Mouse (Mus musculus): ENCODE data around the gene Dnph1. TPM values are rescaled to one million over a fixed set of nuclear protein-coding genes. Genes with fewer than 3 reads are reported as not detected.
"Not testable (repeated sequence)": the region's sequence is repeated elsewhere in the genome, so short reads cannot be mapped to it uniquely, and the experiment has no call there.

The Dnph1 gene
- polyA plus RNA-seq, 1 experiment from 2014 or later: 70.1 TPM

DNA sequence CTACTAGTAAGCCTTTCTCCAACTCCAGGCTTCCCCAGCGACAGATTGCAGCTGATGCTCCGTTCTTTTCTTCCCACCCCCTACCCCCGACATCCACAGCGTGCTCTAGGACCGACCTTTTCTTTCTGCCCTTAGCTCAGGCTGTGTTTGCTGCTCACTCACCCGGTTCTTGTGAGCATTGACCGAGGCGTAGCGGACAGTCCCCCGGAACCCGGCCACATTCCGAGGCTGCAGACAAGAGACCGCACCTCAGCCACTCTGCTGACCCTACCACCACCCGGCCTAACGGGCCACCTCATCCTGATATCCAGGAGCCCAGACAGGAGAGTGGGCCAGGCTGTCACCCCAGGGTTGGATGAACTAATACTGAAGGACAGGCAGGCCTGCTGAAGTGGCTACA lies 19.2 kb upstream of the Dnph1 start:
- peaks cover 61% of the 10 kb centered on the region for H3K27me3 ChIP-seq (ENCODE audit: low read depth, poor library complexity, severe bottlenecking)
- no peaks in the 10 kb centered on the region for H3K9me3 ChIP-seq (replicated peaks)
- WGBS: 88% methylated on average over 15 of the region's 15 CpGs
- no peak overlapping the region for H3K4me3 ChIP-seq
- H3K27ac ChIP-seq: no peak overlapping the region
- no peaks in the 10 kb centered on the region for H3K36me3 ChIP-seq
- H3K4me1 ChIP-seq: no peaks in the 10 kb centered on the region
- DNase-seq (ENCODE audit: low spot score): no peak

DNA sequence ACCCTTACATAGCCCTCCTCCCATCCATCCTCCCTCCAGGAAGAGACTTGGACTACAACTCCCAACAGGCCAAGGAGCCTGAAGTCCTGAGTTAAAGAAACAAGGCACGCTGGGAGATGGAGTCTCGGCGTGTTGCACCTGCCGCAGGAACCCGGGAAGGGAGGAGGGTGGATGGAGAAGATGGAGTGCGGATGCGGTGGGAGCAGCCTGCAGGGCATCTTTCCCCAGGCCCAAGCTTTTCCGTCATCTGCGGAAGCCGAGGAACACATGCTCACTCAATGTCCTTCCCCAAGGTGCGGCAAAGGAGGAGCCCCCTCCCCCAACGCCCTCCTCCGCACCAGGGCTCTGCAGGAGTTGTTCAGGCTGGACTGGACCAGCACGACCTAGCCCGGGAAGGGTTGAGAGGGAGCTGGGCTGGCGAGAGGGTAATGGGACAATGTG lies 12.9 kb upstream of the Dnph1 start:
- no peak overlapping the region for H3K27ac ChIP-seq

DNA sequence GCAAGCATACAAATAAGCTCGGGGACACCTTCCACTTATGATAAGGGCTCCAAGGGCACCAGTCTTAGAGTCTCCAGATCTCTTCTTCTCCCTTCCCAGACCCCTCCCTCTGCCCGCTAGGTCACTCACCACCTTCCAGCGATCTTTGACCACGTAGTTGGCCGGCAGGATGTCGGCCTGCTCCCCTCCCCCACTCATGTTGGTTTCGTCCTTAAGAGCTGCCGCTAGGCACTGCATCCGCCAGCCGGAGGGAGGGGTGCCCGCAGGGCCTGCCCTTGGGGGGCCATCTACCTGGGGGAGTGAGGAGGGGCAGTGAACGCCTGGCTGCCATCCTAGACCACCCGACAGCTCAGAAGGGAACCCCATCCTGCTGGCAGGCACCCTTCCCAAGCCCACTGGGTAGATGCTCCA lies 12.5 kb upstream of the Dnph1 start:
- 5% methylated on average over 13 of the region's 13 CpGs for WGBS
- Histone ChIP-seq H3K9me3 (replicated peaks) (no peaks in the 10 kb centered on the region), H3K27me3 (ENCODE audit: low read depth, poor library complexity, severe bottlenecking) (peaks cover 95% of the 10 kb centered on the region), H3K4me1 (peaks cover 24% of the 10 kb centered on the region), H3K4me3 (peak overlapping the region; percentile 46), H3K36me3 (no peaks in the 10 kb centered on the region), H3K27ac (no peak overlapping the region)
- no peak for DNase-seq (ENCODE audit: low spot score)

More for the DNA sequence above, 12.9 kb upstream of the Dnph1 start:
- H3K9me3 ChIP-seq (replicated peaks): no peaks in the 10 kb centered on the region
- H3K27me3 ChIP-seq (ENCODE audit: low read depth, poor library complexity, severe bottlenecking): peaks cover 95% of the 10 kb centered on the region
- 2% methylated on average over 16 of the region's 16 CpGs for WGBS
- H3K4me3 ChIP-seq: peak overlapping the region; percentile 46
- H3K36me3 ChIP-seq: no peaks in the 10 kb centered on the region
- DNase-seq (ENCODE audit: low spot score): peak; percentile 43
- peaks cover 24% of the 10 kb centered on the region for H3K4me1 ChIP-seq

DNA sequence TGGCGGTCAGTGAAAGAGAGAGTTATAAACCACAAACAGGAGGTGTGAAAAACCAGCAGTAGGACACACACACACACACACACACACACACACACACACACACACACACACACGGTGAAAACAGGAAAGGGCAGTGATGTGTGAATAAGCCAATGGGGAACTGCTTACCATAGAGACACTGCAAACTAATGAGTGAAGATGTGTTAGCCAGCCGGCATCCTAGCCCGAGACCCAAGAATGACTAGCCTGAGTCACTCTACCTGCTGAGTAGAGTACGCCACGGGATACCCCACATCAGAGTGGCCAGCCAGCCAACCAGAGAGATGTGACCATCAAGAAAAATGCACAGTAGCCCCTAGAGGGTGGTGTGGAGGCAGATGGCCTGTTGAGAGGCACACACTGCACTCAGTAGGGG lies 12.0 kb upstream of the Dnph1 start:
- DNase-seq (ENCODE audit: low spot score): no peak
- H3K4me3 ChIP-seq: peak overlapping the region; percentile 46
- peaks cover 97% of the 10 kb centered on the region for H3K27me3 ChIP-seq (ENCODE audit: low read depth, poor library complexity, severe bottlenecking)
- H3K27ac ChIP-seq: no peak overlapping the region
- H3K36me3 ChIP-seq: no peaks in the 10 kb centered on the region
- whole genome bisulfite sequencing: 14% methylated on average over 6 of the region's 6 CpGs
- peaks cover 24% of the 10 kb centered on the region for H3K4me1 ChIP-seq
- no peaks in the 10 kb centered on the region for H3K9me3 ChIP-seq (replicated peaks)

DNA sequence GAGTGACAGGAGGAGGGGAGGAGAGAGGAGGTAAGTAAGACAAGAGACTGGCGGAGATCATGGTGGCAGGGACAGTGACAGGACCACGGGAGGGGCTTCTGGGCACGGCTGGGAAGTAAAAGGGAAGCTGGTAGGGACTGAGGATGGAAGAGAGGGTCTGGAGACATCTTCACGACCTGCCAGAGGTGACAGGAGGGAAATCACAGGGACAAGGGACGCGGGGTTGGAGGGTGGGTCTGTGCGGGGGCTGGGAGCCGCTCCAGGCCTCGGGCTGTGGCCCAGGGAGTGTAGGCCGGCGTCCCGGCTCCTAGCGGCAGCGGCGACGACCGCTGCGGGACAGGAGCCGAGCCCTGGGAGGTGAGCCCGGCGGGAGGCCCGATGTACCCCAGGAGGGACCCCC lies 9.5 kb upstream of the Dnph1 start:
- H3K36me3 ChIP-seq: no peaks in the 10 kb centered on the region
- H3K9me3 ChIP-seq (replicated peaks): no peaks in the 10 kb centered on the region
- H3K27ac ChIP-seq: peak overlapping the region; percentile 42; the same call in 1 of the 2 replicates
- DNase-seq (ENCODE audit: low spot score): no peak
- H3K27me3 ChIP-seq (ENCODE audit: low read depth, poor library complexity, severe bottlenecking): peaks cover 83% of the 10 kb centered on the region
- 2% methylated on average over 21 of the region's 22 CpGs for WGBS
- peak overlapping the region; percentile 61 for H3K4me3 ChIP-seq
- peaks cover 24% of the 10 kb centered on the region for H3K4me1 ChIP-seq

DNA sequence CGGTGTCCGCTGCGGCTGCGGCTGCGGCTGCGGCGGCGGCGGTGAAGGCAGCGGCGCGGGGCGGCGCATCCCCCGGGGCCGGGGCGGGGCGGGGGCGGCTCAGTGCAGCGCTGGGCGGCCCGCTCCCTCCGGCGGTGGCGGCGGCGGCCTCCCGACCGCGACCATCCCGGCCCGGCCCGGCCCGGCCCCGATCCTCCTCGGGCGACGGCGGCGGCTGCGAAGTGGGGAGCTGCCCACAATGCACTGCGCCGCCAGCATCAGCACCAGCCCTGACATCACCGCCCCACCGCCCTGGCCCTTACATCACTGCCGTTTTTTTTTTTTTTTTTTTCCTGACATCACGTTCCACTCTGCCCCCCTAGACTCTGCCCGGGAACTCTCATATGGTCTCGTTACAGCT lies 9.1 kb upstream of the Dnph1 start, which contains the start of gene Ttbk1:
Gene Ttbk1, minus strand, starts transcription at position 245 of the 400 bp plus-strand sequence.
- Histone ChIP-seq H3K36me3 (no peaks in the 10 kb centered on the region), H3K27me3 (ENCODE audit: low read depth, poor library complexity, severe bottlenecking) (peaks cover 83% of the 10 kb centered on the region), H3K4me3 (peak within 1 kb of the TSS; percentile 61), H3K27ac (peak within 1 kb of the TSS; percentile 42; the same call in 1 of the 2 replicates), H3K4me1 (peaks cover 24% of the 10 kb centered on the region), H3K9me3 (replicated peaks) (no peaks in the 10 kb centered on the region)
- no peak for DNase-seq (ENCODE audit: low spot score)
- under 1% methylated on average over 34 of the region's 49 CpGs for WGBS

DNA sequence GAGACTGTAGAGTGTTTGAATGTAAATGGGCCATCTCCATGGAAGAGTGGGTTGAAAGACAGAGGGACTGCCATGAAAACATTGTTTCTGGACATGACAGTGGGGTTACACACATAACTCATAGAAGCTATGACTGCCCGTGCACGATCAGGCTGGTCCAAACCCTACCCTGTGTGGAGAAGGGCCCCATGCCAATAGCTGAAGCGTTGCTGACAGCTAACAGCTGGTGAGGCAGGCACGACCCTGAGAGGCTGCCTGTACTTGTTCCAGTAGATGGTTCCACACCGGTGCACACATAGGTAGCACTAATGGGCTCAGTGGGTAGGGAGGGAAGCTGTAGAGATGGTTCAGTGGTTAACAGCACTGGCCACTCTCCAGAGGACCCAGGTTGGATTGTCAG lies 1.0 kb upstream of the Dnph1 start:
- no peaks in the 10 kb centered on the region for H3K9me3 ChIP-seq (replicated peaks)
- 86% methylated on average over 5 of the region's 5 CpGs for WGBS
- H3K27me3 ChIP-seq (ENCODE audit: low read depth, poor library complexity, severe bottlenecking): peaks cover 31% of the 10 kb centered on the region
- no peak overlapping the region for H3K27ac ChIP-seq
- H3K4me1 ChIP-seq: peaks cover 15% of the 10 kb centered on the region
- no peak overlapping the region for H3K4me3 ChIP-seq
- H3K36me3 ChIP-seq: peaks cover 23% of the 10 kb centered on the region
- DNase-seq (ENCODE audit: low spot score): no peak

DNA sequence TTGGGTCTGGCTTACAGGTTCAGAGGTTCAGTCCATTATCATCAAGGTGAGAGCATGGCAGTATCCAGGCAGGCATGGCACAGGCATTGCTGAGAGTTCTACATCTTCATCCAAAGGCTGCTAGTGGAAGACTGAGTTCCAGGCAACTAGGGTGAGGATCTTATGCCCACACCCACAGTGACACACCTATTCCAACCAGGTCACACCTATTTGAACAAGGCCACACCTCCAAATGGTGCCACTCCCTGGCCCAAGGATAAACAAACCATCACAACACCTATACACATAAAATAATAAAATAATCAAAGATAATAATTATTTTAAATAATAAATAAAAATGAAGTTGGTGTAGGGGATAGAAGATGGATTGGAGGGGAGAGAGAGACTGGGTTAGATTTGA lies 430 bp upstream of the Dnph1 start:
- H3K4me3 ChIP-seq; H3K27ac ChIP-seq; DNase-seq (ENCODE audit: low spot score); H3K9me3 ChIP-seq (replicated peaks): not testable (repeated sequence)
- H3K27me3 ChIP-seq (ENCODE audit: low read depth, poor library complexity, severe bottlenecking): peaks cover 31% of the 10 kb centered on the region
- H3K36me3 ChIP-seq: peaks cover 29% of the 10 kb centered on the region
- peaks cover 15% of the 10 kb centered on the region for H3K4me1 ChIP-seq

DNA sequence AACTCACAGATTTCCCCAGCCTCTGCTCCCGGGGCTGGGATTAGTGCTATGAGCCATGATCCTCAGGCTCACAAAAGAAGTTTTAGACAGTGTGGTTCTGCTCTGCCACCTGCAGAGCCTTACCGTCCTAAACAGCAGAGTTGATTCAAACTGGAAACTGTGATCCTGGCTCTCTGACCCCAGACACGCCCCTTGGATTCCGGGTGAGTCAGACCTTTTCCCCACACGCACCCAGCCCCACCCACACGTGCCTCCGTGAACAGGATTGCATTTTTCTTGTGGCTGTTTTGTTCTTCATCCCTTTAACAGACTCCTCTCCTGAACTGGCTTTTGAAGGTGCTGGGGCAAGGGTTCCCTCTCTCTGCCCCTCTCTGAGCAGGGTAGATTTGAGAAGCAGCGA lies 1.4 kb downstream of the Dnph1 start:
- Histone ChIP-seq H3K4me3 (no peak overlapping the region), H3K36me3 (peaks cover 41% of the 10 kb centered on the region), H3K4me1 (peaks cover 24% of the 10 kb centered on the region), H3K9me3 (replicated peaks) (no peaks in the 10 kb centered on the region), H3K27me3 (ENCODE audit: low read depth, poor library complexity, severe bottlenecking) (peaks cover 21% of the 10 kb centered on the region), H3K27ac (no peak overlapping the region)
- WGBS: 83% methylated on average over 8 of the region's 8 CpGs
- no peak for DNase-seq (ENCODE audit: low spot score)

DNA sequence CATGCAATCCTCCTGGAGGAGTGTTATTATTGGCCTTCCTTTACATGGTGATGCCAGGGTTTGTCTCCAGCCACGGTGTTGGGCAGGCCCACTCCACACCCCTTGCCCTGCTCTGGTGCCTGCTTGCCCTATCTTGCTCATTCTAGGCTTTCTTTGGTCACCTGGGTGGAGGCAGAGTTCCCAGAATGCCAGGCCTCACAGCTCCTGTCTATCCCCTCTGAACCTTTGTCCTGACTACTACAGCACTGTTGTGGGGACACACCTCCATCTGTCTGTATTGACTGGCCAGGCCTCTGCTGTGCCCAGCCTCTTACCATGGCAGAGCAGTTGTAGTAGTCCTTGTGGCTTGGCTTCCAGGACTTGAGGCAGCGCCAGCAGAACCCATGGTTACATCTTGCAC lies 6.3 kb downstream of the Dnph1 start:
- H3K27ac ChIP-seq: no peak overlapping the region
- no peak for DNase-seq (ENCODE audit: low spot score)

DNA sequence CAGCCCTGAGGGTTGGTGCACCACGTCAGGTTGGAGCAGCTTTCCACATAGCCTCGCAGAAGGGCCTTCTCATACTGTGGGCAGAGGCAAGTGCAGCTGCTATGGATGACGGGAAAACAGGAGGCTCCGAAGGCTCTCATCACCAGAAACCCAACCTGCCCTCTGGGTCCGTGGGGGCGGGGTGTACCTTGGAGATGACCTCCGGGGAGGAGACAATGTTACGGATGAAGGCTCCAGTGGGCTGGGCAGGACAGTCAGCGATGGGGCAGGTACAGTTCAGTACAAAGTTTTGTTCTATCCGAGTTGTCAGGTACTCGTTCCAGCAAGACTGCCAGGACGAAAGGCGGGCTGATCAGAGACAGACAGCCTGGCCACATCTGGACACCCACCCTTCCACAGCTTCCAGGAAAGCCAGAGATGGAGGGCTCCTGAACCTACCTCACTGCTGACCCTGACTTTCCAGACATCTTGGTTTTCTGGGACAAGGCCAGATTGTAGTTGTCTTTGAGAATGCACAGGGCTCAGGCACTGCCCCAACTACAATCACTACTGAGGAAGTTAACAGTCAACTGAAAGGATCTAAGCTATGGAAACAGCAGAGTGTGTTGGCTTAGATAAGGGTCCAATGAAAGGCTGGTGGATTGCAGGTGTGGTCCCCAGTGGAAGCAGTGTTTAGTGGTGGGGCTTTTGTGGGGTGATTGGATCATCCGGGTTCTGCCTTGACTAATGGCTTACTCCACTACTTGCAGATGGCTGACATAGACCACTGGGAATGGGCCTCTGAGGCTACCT lies 7.5 kb downstream of the Dnph1 start:
- Histone ChIP-seq H3K4me3 (no peak overlapping the region), H3K36me3 (peaks cover 32% of the 10 kb centered on the region), H3K27me3 (ENCODE audit: low read depth, poor library complexity, severe bottlenecking) (no peaks in the 10 kb centered on the region), H3K9me3 (replicated peaks) (no peaks in the 10 kb centered on the region), H3K27ac (no peak overlapping the region), H3K4me1 (peaks cover 13% of the 10 kb centered on the region; the same call in 1 of the 2 replicates)
- no peak for DNase-seq (ENCODE audit: low spot score)
- 83% methylated on average over 14 of the region's 14 CpGs for WGBS

More for the DNA sequence above, 6.3 kb downstream of the Dnph1 start:
- H3K4me3 ChIP-seq: no peak overlapping the region
- peaks cover 15% of the 10 kb centered on the region for H3K4me1 ChIP-seq
- WGBS: 89% methylated on average over 2 of the region's 2 CpGs
- peaks cover 41% of the 10 kb centered on the region for H3K36me3 ChIP-seq
- no peaks in the 10 kb centered on the region for H3K27me3 ChIP-seq (ENCODE audit: low read depth, poor library complexity, severe bottlenecking)
- H3K9me3 ChIP-seq (replicated peaks): no peaks in the 10 kb centered on the region

DNA sequence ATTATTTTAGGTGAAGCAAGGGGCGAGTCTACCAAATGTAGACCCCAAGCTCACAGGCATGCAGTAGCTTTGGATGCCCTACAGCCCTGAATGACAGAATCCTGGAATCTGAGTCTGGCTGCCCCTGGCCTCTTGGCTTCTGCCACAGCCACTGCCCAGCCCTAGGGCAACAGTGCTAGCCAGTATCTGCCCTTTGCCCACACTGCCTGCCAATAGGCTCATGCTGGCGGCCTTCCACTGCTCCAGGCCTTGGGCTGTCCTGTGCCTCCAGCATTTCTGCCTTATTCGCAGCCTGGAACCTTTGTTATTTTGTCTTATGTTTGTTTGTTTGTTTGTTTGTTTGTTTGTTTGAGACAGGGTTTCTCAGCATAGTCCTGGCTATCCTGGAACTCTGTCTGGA lies 9.1 kb downstream of the Dnph1 start:
- 83% methylated on average over 3 of the region's 3 CpGs for WGBS
- peaks cover 13% of the 10 kb centered on the region; the same call in 1 of the 2 replicates for H3K4me1 ChIP-seq
- peaks cover 17% of the 10 kb centered on the region for H3K36me3 ChIP-seq
- no peaks in the 10 kb centered on the region for H3K9me3 ChIP-seq (replicated peaks)
- H3K4me3 ChIP-seq: no peak overlapping the region
- DNase-seq (ENCODE audit: low spot score): no peak
- no peaks in the 10 kb centered on the region for H3K27me3 ChIP-seq (ENCODE audit: low read depth, poor library complexity, severe bottlenecking)
- no peak overlapping the region for H3K27ac ChIP-seq

DNA sequence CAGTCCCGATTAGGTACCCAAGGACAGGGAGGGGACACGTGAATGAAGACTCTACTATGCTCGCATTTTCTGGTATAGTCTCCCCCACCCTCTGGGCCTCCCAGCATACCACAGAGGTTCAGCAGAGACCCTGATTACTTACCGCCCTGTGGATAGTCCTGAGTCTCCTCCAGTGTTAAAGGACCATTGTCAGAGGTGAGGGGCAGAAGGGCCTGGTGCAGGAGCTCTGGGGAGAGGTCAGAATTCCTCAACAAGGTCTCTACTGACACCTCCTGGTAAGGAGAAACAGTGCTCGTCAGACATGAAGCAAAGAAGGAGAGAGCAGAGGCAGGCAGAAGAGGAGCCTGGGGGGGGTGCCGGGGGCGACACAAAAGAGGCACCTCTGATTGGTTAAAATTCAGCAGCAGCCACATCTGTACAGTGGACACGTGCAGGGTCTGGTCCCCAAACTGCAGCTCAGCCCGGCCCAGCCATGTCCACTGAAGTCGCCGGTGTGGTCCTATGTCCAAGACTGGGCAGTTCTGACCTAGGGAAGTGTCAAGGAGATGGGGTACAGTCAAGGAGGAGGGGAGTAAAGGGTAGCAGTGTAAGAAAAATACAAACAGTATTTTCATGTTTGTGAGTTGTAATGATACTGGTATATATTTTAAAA lies 14.7 kb downstream of the Dnph1 start:
- no peak overlapping the region for H3K27ac ChIP-seq
- 52% methylated on average over 11 of the region's 11 CpGs for WGBS

More for the DNA sequence above, 14.7 kb downstream of the Dnph1 start:
- DNase-seq (ENCODE audit: low spot score): no peak
- H3K27me3 ChIP-seq (ENCODE audit: low read depth, poor library complexity, severe bottlenecking): no peaks in the 10 kb centered on the region
- H3K36me3 ChIP-seq: no peaks in the 10 kb centered on the region
- 0 out of 2 replicates have a peak, but pooled peaks cover 4% of the 10 kb centered on the region for H3K4me1 ChIP-seq
- no peak overlapping the region for H3K4me3 ChIP-seq
- H3K9me3 ChIP-seq (replicated peaks): no peaks in the 10 kb centered on the region
